Mouse (Mus musculus): ENCODE data around the gene Ypel1. TPM values are rescaled to one million over a fixed set of nuclear protein-coding genes. Genes with fewer than 3 reads are reported as not detected.

Ypel1 gene
- polyA plus RNA-seq, 1 experiment from 2014 or later, result 129 TPM

GRCm38 (mm10) chr16:17132089-17132905 is 62.8 kb downstream of the Ypel1 start, which contains the start of gene Sdf2l1:
Gene Sdf2l1, minus strand, starts transcription at chr16:17132383.
- peak; percentile 98 for ATAC-seq (ENCODE audit: low FRiP score, low read depth)
- 0 out of 2 replicates have a peak, but pooled peaks cover 7% of the 10 kb centered on the region for H3K27me3 ChIP-seq

GRCm38 (mm10) chr16:17132906-17133200 is 63.4 kb downstream of the Ypel1 start:
- peak overlapping the region; percentile 43 for H3K9ac ChIP-seq (replicated peaks)
- H3K9me3 ChIP-seq, result no peaks in the 10 kb centered on the region
- H3K27ac ChIP-seq (replicated peaks), result no peak overlapping the region
- H3K4me3 ChIP-seq, result peak overlapping the region; percentile 83
- peaks cover 15% of the 10 kb centered on the region for H3K4me1 ChIP-seq
- H3K36me3 ChIP-seq, result no peaks in the 10 kb centered on the region
- H3K4me2 ChIP-seq (replicated peaks), result peak overlapping the region; percentile 97
- WGBS, result 23% methylated on average over 7 of the region's 7 CpGs
- 0 out of 2 replicates have a peak, but pooled peaks have one; percentile 2 for ATAC-seq (ENCODE audit: low FRiP score, low read depth)
- 0 out of 2 replicates have a peak, but pooled peaks cover 7% of the 10 kb centered on the region for H3K27me3 ChIP-seq

More at GRCm38 (mm10) chr16:17132089-17132905, 62.8 kb downstream of the Ypel1 start, which contains the start of gene Sdf2l1:
- Histone ChIP-seq H3K9ac (replicated peaks) (peak within 1 kb of the TSS; percentile 69), H3K4me1 (peaks cover 15% of the 10 kb centered on the region), H3K36me3 (no peaks in the 10 kb centered on the region), H3K4me2 (replicated peaks) (peak within 1 kb of the TSS; percentile 97), H3K9me3 (no peaks in the 10 kb centered on the region), H3K27ac (replicated peaks) (peak within 1 kb of the TSS; percentile 86), H3K4me3 (peak within 1 kb of the TSS; percentile 83)
- WGBS, result under 1% methylated on average over 47 of the region's 47 CpGs

MicroRNAs encoded within 50 kb of the gene (microRNA counts, 519-probe panel; counts per million panel counts)
- microRNA mmu-miR-130b (6,924 counts per million, percentile 76 among the panel's probes with 10 or more counts), microRNA mmu-miR-301b (6,280 counts per million, percentile 68 among the panel's probes with 10 or more counts)

Small RNA genes lying within 50 kb of the gene (microRNA-seq; reads per million reads assigned to microRNA genes)
- gene Mir130b, result 10,978 reads per million, percentile 95 among the genes with 10 or more reads in this experiment
- gene Mir301b, result 422 reads per million, percentile 69 among the genes with 10 or more reads in this experiment

Other genes starting within 250 kb of the Ypel1 start
- gene Spag6l, start 240.2 kb upstream of the Ypel1 start, polyA plus RNA-seq (2016; fragmentation: Nextera tagmentation; extraction: Ambion mirVana), result 4.0 and 4.1 TPM in 2 replicates
- not detected in 2 replicates for gene Igll1, start 205.7 kb upstream of the Ypel1 start, polyA plus RNA-seq (2016; fragmentation: Nextera tagmentation; extraction: Ambion mirVana)
- gene Top3b, start 199.0 kb upstream of the Ypel1 start, polyA plus RNA-seq (2016; fragmentation: Nextera tagmentation; extraction: Ambion mirVana), result 70.1 and 74.8 TPM in 2 replicates
- gene Vpreb1, start 198.9 kb upstream of the Ypel1 start, polyA plus RNA-seq (2016; fragmentation: Nextera tagmentation; extraction: Ambion mirVana), result 0.79 and 1.6 TPM in 2 replicates
- gene Ppm1f, start 173.2 kb upstream of the Ypel1 start, polyA plus RNA-seq (2016; fragmentation: Nextera tagmentation; extraction: Ambion mirVana), result 33.3 and 33.9 TPM in 2 replicates
- gene Mapk1, start 86.3 kb upstream of the Ypel1 start, polyA plus RNA-seq (2016; fragmentation: Nextera tagmentation; extraction: Ambion mirVana), result 167 TPM in 2 replicates
- 154 and 164 TPM in 2 replicates for gene Ppil2, start 41.6 kb downstream of the Ypel1 start, polyA plus RNA-seq (2016; fragmentation: Nextera tagmentation; extraction: Ambion mirVana)
- gene 2610318N02Rik, start 55.5 kb downstream of the Ypel1 start, polyA plus RNA-seq (2016; fragmentation: Nextera tagmentation; extraction: Ambion mirVana), result 71.6 and 73.8 TPM in 2 replicates
- gene Sdf2l1, start 62.7 kb downstream of the Ypel1 start, polyA plus RNA-seq (2016; fragmentation: Nextera tagmentation; extraction: Ambion mirVana), result 58.6 and 58.8 TPM in 2 replicates
- 9.6 and 10.0 TPM in 2 replicates for gene Ydjc, start 74.9 kb downstream of the Ypel1 start, polyA plus RNA-seq (2016; fragmentation: Nextera tagmentation; extraction: Ambion mirVana)
- gene Ccdc116, start 77.5 kb downstream of the Ypel1 start, polyA plus RNA-seq (2016; fragmentation: Nextera tagmentation; extraction: Ambion mirVana), result 0.63 and 0.92 TPM in 2 replicates
- gene Ube2l3, start 133.0 kb downstream of the Ypel1 start, polyA plus RNA-seq (2016; fragmentation: Nextera tagmentation; extraction: Ambion mirVana), result 371 TPM in 2 replicates
- gene Rimbp3, start 138.9 kb downstream of the Ypel1 start, polyA plus RNA-seq (2016; fragmentation: Nextera tagmentation; extraction: Ambion mirVana), result 2.3 TPM in 2 replicates
- 15.3 and 18.6 TPM in 2 replicates for gene Hic2, start 163.9 kb downstream of the Ypel1 start, polyA plus RNA-seq (2016; fragmentation: Nextera tagmentation; extraction: Ambion mirVana)
- gene Tmem191c, start 206.4 kb downstream of the Ypel1 start, polyA plus RNA-seq (2016; fragmentation: Nextera tagmentation; extraction: Ambion mirVana), result 18.4 and 22.8 TPM in 2 replicates